8 mouse cellular contexts compared by ENCODE assay signal in the genomic region with DNA sequence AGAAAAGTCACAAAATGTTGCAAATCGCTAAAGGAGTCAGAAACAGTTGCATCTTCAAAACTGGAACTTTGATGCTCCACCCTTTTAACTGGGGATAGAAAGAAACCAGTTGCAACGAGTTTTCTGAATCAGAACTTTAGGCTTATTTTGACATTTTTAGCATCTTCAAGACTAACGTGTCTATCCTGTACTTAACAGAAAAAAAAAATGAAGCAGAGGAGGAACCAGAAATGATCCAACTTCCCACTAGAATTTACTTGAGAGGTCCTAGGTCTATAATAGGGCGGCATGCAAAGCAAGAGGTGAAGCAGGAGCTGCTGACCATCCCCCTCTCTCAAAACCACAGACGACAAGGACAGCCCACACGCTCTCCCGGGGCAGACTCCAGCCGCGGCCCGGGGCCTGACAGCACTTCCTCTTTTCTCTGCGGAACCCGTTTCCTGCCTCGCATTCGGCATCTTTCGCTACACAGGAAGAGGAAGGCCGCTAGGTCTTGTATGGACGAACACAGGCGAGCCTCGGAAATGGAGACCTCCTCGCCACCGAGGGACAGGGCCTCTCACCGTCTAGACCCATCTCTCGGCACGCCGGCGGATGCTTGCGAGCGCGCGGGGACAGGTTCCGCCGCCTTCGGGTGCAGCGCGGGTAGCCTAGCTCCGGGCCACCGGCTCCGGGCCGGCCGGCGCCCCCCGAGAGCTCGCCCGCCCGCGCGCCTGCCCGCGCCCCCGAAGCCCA. TPM values are rescaled to one million over a fixed set of nuclear protein-coding genes. Genes with fewer than 3 reads are reported as not detected.
DNase-seq lines count a peak whose midpoint lies in the region; ATAC-seq lines count a peak whose summit lies in the region.

No protein-coding gene starts in this region.

- peak overlapping the region; percentile 87 for H3K9ac ChIP-seq in heart, embryonic 11.5 days (ENCODE audit: low read depth, low read length)
- peak overlapping the region; percentile 80 for H3K9ac ChIP-seq in kidney, embryonic 15.5 days

- 1% methylated on average over 50 of the region's 50 CpGs for WGBS in heart, embryonic 11.5 days (ENCODE audit: insufficient replicate concordance)
- under 1% methylated on average over 49 of the region's 50 CpGs for WGBS in kidney, embryonic 15.5 days

- peak overlapping the region; percentile 95 for H3K27ac ChIP-seq in heart, embryonic 11.5 days (ENCODE audit: low read depth, low read length)
- H3K27ac ChIP-seq in kidney, embryonic 15.5 days: peak overlapping the region; percentile 97

- no peaks in the 10 kb centered on the region for H3K9me3 ChIP-seq in heart, embryonic 11.5 days (replicated peaks; ENCODE audit: control insufficient read depth, low read length)
- H3K9me3 ChIP-seq in kidney, embryonic 15.5 days (replicated peaks): no peaks in the 10 kb centered on the region

- peak; percentile 44 for ATAC-seq in erythroblast, adult 5-6 weeks (replicated peaks; ENCODE audit: low FRiP score, poor library complexity, severe bottlenecking)
- ATAC-seq in heart, embryonic 11.5 days (replicated peaks; ENCODE audit: insufficient number of reproducible peaks, low FRiP score, low TSS enrichment): peak; percentile 71
- ATAC-seq in kidney, embryonic 15.5 days (replicated peaks; ENCODE audit: low FRiP score): peak; percentile 73

- no peaks in the 10 kb centered on the region for H3K36me3 ChIP-seq in heart, embryonic 11.5 days (ENCODE audit: control insufficient read depth, insufficient read depth, low read length)
- H3K36me3 ChIP-seq in kidney, embryonic 15.5 days: peaks cover 11% of the 10 kb centered on the region; the same call in 1 of the 2 replicates

- H3K4me3 ChIP-seq in heart, embryonic 11.5 days (ENCODE audit: low read depth, low read length): peak overlapping the region; percentile 90
- peak overlapping the region; percentile 85 for H3K4me3 ChIP-seq in kidney, embryonic 15.5 days (replicated peaks)

- DNase-seq in CD4-positive, CD25-positive, alpha-beta regulatory T cell, adult 2 months (ENCODE audit: low read depth, low spot score): peak; percentile 86
- DNase-seq in brain, adult 2 months (ENCODE audit: low read depth, low spot score): peak; percentile 89
- peak; percentile 84 for DNase-seq in liver
- DNase-seq in monocyte, adult 2 months (ENCODE audit: low read depth in 1 of 2, low spot score in 2 of 2): peak; percentile 86 to 89
- peak; percentile 83 to 90 for DNase-seq in spleen, postnatal 4 days (ENCODE audit: low spot score in 2 of 2)

- peak overlapping the region; percentile 80 for H3K4me2 ChIP-seq in heart, embryonic 11.5 days
- H3K4me2 ChIP-seq in kidney, embryonic 15.5 days: peak overlapping the region; percentile 64

- peaks cover 5% of the 10 kb centered on the region; the same call in 1 of the 2 replicates for H3K4me1 ChIP-seq in heart, embryonic 11.5 days (ENCODE audit: control insufficient read depth, insufficient read depth, low read length)
- peaks cover 17% of the 10 kb centered on the region for H3K4me1 ChIP-seq in kidney, embryonic 15.5 days

- H3K27me3 ChIP-seq in heart, embryonic 11.5 days (ENCODE audit: control insufficient read depth, insufficient read depth, low read length): no peaks in the 10 kb centered on the region
- no peaks in the 10 kb centered on the region for H3K27me3 ChIP-seq in kidney, embryonic 15.5 days

RNA-seq across cellular contexts. Expression of a gene that starts 0.5 kb away (rescaled TPM):
- 72.4 and 74.0 TPM in 2 replicates for total RNA-seq in erythroblast, adult 5-6 weeks (2015; ENCODE audit: low replicate concordance)
- 68.7 and 93.8 TPM in 2 replicates for total RNA-seq in erythroblast, adult 5-6 weeks (2017; ENCODE audit: low replicate concordance)
- polyA plus RNA-seq in heart, embryonic 11.5 days (2014; fragmentation: Nextera tagmentation; extraction: Ambion mirVana): 56.0 and 61.5 TPM in 2 replicates
- polyA plus RNA-seq in kidney, embryonic 15.5 days (2015; fragmentation: Nextera tagmentation; extraction: Ambion mirVana): 125 and 146 TPM in 2 replicates

Comparison
In these comparisons a context has a peak if more than half of its experiments do, and no peak if none do; other contexts are left out.
1. Peak in every context shown above with its lines: DNase-seq, ATAC-seq, H3K4me3 ChIP-seq and H3K27ac ChIP-seq.